Mouse (Mus musculus) stomach, embryonic 16.5 days (tissue): ENCODE data around the gene Wdr19. TPM values are rescaled to one million over a fixed set of nuclear protein-coding genes. Genes with fewer than 3 reads are reported as not detected.

ENCODE experiments used
- ATAC-seq: fragments of 200-750 bp; cut with Nextera tagmentation; 2 replicates; pipeline ENCODE4 v1.8.0; 2017; ENCODE audit warnings: moderate number of reproducible peaks, moderate TSS enrichment; ENCODE audit not compliant: insufficient read depth, low FRiP score
- H3K27ac ChIP-seq: fragments of 300-500 bp; sonication (generic); 2 replicates; pipeline ENCODE4 v1.5.1; 2014; ENCODE audit warnings: low read length
- H3K27me3 ChIP-seq: fragments of 300-500 bp; sonication (generic); 2 replicates; pipeline ENCODE4 v1.6.1; 2014; ENCODE audit warnings: low read length, control low read depth, mixed read lengths; ENCODE audit not compliant: control insufficient read depth, insufficient read depth
- H3K36me3 ChIP-seq: fragments of 300-500 bp; sonication (generic); 2 replicates; pipeline ENCODE4 v1.6.1; 2014; ENCODE audit warnings: low read length; ENCODE audit not compliant: control insufficient read depth, insufficient read depth
- H3K4me1 ChIP-seq: fragments of 300-500 bp; sonication (generic); 2 replicates; pipeline ENCODE4 v1.6.1; 2014; ENCODE audit warnings: low read length, control low read depth, mixed read lengths; ENCODE audit not compliant: control insufficient read depth, insufficient read depth
- H3K4me2 ChIP-seq: fragments of 300-500 bp; sonication (generic); 2 replicates; pipeline ENCODE4 v1.6.1; 2014; ENCODE audit warnings: low read depth, low read length, mixed read lengths
- H3K4me3 ChIP-seq: fragments of 300-500 bp; sonication (generic); replicated peaks from 2 replicates; pipeline ENCODE4 v1.5.1; 2014; ENCODE audit warnings: mild to moderate bottlenecking, low read length
- H3K9ac ChIP-seq: fragments of 300-500 bp; sonication (generic); 2 replicates; pipeline ENCODE4 v1.6.1; 2014; ENCODE audit warnings: low read length
- H3K9me3 ChIP-seq: fragments of 300-500 bp; sonication (generic); replicated peaks from 2 replicates; pipeline ENCODE4 v1.6.1; 2016; ENCODE audit warnings: low read length, control low read depth; ENCODE audit not compliant: control insufficient read depth
- WGBS: fragments of 180-500 bp; shearing (Covaris S2); extraction: QIAGEN DNeasy Blood & Tissue Kit; methylation state at CpG from one replicate; pipeline ENCODE4 v1.1.7; 2014; 5-methylcytosine and 5-hydroxymethylcytosine counted together
- polyA plus RNA-seq: library from polyadenylated mRNA; unstranded; fragments of >200 nt; fragmentation: Nextera tagmentation; extraction: Ambion mirVana; gene quantifications from 2 replicates; pipeline ENCODE4 v1.2.1, GENCODE M21; 2015

The Wdr19 gene
- polyA plus RNA-seq, 1 experiment from 2014 or later = 7.4 TPM

DNA sequence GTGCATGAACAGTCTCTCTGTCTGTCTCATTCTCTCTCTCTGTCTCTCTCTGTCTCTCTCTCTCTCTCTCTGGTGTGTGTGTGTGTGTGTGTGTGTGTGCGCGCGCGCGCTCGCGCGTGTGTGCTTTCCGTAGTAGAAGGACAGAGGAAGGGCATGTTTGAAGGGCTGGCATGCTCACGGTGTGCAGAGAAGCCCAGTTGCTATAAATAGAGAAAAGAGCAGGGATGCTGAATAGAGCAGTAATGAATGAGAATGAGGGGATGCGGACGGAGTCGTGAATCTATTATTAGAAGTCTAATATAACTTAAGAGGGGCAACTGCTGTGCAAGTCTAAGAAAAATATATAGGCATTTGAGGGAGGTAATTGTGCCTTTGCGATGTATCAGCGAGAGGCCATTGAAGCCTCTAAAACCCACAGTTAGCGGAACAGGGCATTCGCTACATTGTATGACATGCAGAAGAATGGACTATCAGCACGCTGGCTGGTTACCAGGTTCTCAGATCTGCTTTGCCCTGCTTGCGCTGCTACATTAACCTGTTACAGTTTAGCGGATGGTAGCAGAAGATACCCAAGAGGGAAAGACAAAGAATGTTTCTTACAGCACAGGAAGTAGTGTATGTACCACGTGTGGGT, 18.2 kb upstream of the Wdr19 start:
- Histone ChIP-seq H3K4me1 (0 out of 2 replicates have a peak, but pooled peaks cover 7% of the 10 kb centered on the region), H3K27ac (no peak overlapping the region), H3K4me2 (no peak overlapping the region), H3K4me3 (no peak overlapping the region), H3K9me3 (no peaks in the 10 kb centered on the region), H3K27me3 (no peaks in the 10 kb centered on the region), H3K36me3 (no peaks in the 10 kb centered on the region), H3K9ac (no peak overlapping the region)
- 81% methylated on average over 21 of the region's 21 CpGs for WGBS
- no peak for ATAC-seq

DNA sequence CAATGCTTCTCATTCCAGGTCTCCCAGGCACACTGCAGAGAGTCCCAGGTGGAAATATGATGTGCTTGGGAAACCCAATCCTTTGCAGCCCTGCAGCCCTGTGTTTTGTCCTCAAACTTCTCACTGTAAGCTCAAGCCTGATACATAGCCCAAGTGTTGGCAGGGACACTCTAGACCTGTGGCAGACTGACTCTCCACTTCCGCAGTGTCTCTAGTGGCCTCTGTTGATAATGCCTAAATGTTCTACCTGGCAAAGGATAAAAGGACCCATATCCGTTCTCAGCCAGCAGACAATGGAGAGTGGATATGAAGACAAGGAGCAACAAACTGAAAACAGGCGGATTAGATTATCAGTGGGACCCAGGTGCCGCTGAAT, 17.7 kb upstream of the Wdr19 start:
- Histone ChIP-seq H3K4me1 (0 out of 2 replicates have a peak, but pooled peaks cover 7% of the 10 kb centered on the region), H3K4me2 (no peak overlapping the region), H3K27ac (no peak overlapping the region), H3K4me3 (no peak overlapping the region), H3K9ac (no peak overlapping the region), H3K9me3 (no peaks in the 10 kb centered on the region), H3K36me3 (no peaks in the 10 kb centered on the region), H3K27me3 (no peaks in the 10 kb centered on the region)
- 84% methylated on average over 4 of the region's 4 CpGs for WGBS
- ATAC-seq = no peak

DNA sequence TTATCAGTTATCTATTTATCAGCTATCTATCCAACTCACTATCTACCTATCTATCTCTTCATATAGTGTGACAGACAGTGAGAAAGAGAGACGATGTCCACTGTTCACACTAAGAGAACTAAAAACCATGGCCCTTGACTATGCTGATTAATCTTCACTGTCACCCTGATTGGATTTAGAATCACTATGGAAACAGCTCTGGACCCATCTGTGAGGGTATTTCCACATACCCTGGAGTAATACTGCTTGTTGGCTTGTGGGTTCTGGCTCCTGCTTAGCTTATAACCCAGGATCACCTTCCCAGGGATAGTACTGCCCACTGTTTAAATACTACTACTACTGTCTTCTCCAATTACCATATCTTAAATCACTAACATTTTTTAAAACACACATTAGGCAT, 17.2 kb upstream of the Wdr19 start:
- H3K4me3 ChIP-seq = no peak overlapping the region
- no peak for ATAC-seq

DNA sequence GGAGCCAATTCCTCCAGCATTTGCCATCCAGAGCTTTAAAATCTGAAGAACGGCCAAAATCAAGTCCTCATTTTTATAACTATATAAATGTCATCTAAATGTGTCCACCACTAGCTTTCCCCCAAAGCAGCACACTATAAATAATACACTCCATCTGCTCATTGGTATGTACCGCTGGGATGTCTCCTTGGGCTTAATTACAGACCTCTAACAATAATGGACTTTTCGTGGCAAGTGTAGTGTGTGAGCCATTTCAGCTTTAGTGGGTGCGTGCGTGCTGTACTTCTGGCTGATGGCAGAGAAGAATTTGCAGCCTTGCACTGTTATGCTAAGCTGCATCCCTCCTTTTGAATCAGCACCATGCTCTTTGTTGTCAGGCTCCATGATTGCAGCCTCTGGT, 7.9 kb upstream of the Wdr19 start:
- 86% methylated on average over 5 of the region's 5 CpGs for WGBS
- H3K9ac ChIP-seq = no peak overlapping the region
- no peaks in the 10 kb centered on the region for H3K4me1 ChIP-seq
- ATAC-seq = no peak
- no peak overlapping the region for H3K27ac ChIP-seq
- no peak overlapping the region for H3K4me2 ChIP-seq
- H3K27me3 ChIP-seq = no peaks in the 10 kb centered on the region
- no peak overlapping the region for H3K4me3 ChIP-seq
- no peaks in the 10 kb centered on the region for H3K9me3 ChIP-seq
- H3K36me3 ChIP-seq = no peaks in the 10 kb centered on the region

More for the DNA sequence above, 17.2 kb upstream of the Wdr19 start:
- Histone ChIP-seq H3K27ac (no peak overlapping the region), H3K4me1 (0 out of 2 replicates have a peak, but pooled peaks cover 2% of the 10 kb centered on the region), H3K4me2 (no peak overlapping the region), H3K9ac (no peak overlapping the region), H3K27me3 (no peaks in the 10 kb centered on the region), H3K9me3 (no peaks in the 10 kb centered on the region), H3K36me3 (no peaks in the 10 kb centered on the region)
- WGBS = 76% methylated on average over 1 of the region's 1 CpGs

DNA sequence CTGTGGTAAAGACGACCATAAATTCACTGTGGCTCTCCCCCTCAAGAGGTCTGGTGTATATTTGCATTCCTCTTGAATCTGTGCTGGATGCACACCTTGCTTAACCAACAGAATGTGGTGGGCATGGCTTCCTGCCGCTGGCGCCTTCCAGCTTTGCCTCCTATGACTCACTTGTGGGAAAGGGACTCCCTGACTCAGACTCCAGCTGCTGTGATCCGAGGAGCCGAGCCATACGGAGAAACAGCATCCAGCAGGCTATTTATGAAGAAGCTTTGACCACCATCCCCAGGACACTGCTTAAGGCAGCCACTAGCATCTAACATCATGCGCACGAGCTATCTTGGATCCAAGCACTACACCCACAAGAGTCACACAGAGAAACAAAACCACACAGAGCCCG, 5.1 kb upstream of the Wdr19 start:
- Histone ChIP-seq H3K4me3 (no peak overlapping the region), H3K4me1 (no peaks in the 10 kb centered on the region), H3K36me3 (no peaks in the 10 kb centered on the region), H3K27ac (no peak overlapping the region), H3K9ac (no peak overlapping the region), H3K4me2 (no peak overlapping the region), H3K27me3 (no peaks in the 10 kb centered on the region), H3K9me3 (no peaks in the 10 kb centered on the region)
- WGBS = 85% methylated on average over 9 of the region's 9 CpGs
- no peak for ATAC-seq

DNA sequence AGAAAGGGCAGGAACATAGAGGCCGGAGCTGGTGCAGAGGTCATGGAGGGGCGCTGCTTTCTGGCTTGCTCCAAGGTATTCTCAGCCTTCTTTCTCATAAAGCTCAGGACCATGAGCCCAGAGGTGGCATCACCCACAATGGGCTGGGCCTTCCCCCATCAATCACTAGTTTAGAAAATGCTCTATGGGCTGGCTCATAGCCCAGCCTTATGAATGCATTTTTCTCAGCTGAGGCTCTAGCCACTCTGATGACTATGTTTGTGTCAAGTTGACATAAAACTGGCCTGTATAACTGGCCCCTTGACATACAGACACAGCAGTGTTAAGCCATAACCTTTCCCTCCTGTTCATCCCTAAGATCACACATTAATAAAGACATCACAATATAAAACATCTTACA, 5.2 kb downstream of the Wdr19 start:
- ATAC-seq = no peak
- Histone ChIP-seq H3K4me1 (peaks cover 6% of the 10 kb centered on the region), H3K4me2 (no peak overlapping the region), H3K27me3 (no peaks in the 10 kb centered on the region), H3K9ac (no peak overlapping the region), H3K36me3 (no peaks in the 10 kb centered on the region), H3K4me3 (no peak overlapping the region), H3K9me3 (no peaks in the 10 kb centered on the region), H3K27ac (no peak overlapping the region)
- WGBS = 86% methylated on average over 2 of the region's 2 CpGs

DNA sequence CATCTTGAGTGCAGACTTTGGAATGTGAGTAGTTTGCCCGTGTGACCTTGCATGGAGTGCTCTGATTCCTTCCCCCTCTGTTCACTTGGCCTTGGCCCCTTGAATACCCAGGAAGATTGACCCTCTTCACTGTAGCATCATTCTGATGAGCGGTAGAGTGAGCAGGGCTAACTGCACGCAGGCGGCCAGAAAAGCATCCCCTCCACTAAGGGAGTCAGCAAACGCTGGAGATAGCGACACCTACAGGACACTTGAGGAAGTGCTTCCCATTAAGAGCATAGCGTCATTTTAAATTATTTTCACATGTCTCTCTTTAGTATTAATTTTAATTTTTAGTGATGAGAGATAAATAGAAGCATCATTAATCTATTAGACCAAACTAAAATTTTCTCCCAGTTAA, 13.8 kb downstream of the Wdr19 start:
- H3K9me3 ChIP-seq = no peaks in the 10 kb centered on the region
- H3K27me3 ChIP-seq = no peaks in the 10 kb centered on the region
- H3K4me3 ChIP-seq = no peak overlapping the region
- no peaks in the 10 kb centered on the region for H3K36me3 ChIP-seq
- no peak overlapping the region for H3K4me2 ChIP-seq
- no peak overlapping the region for H3K27ac ChIP-seq
- no peak overlapping the region for H3K9ac ChIP-seq
- 22% methylated on average over 7 of the region's 7 CpGs for WGBS
- H3K4me1 ChIP-seq = no peaks in the 10 kb centered on the region
- ATAC-seq = no peak

DNA sequence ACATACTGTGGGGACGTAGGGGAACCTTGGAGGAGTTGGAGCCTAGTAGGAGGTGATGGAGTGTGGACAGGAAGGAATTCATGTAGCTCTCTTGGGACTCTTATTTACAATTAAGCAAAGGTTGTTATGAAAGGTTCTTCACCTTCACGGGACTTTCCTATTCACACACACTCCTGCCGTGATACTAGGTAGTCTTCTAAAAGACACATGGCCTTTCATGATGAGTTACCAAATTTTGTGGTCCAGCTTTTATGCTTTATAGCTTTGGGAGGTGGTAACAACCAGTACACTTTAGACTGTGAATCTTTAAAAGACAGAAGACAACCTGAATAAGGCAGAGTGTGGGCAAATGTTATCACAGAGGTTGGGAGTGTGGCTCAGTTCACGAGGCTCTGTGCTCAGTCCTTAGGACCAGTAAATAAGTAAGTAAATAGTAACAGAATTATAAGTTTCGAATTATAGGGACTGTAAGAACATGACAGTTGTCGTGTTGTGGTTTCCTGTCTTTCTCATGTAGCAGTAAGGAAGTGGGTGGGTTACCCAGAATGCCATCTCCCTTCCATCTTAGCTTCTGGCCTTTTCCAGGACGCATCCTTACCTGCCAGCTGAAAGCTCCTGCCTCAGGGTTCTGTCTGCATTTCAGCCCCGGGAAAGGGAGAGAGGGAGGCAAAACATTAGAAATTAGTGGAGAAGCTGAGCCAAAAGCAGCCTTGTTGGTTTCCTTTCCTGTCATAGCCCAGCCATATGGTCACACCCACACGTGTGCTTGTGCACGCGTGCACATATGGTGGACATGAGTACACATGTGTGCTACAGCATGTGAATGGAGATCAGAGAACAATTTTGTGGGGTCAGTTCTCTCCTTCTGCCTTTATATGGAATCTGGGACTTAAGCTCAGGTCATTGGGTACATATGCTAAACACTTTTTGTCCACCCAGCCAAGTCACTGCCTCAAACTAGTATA, 18.1 kb downstream of the Wdr19 start:
- Histone ChIP-seq H3K27ac (no peak overlapping the region), H3K9ac (no peak overlapping the region), H3K9me3 (no peaks in the 10 kb centered on the region), H3K27me3 (no peaks in the 10 kb centered on the region), H3K36me3 (no peaks in the 10 kb centered on the region), H3K4me3 (no peak overlapping the region), H3K4me2 (no peak overlapping the region), H3K4me1 (no peaks in the 10 kb centered on the region)
- WGBS = 85% methylated on average over 11 of the region's 11 CpGs
- ATAC-seq = no peak

DNA sequence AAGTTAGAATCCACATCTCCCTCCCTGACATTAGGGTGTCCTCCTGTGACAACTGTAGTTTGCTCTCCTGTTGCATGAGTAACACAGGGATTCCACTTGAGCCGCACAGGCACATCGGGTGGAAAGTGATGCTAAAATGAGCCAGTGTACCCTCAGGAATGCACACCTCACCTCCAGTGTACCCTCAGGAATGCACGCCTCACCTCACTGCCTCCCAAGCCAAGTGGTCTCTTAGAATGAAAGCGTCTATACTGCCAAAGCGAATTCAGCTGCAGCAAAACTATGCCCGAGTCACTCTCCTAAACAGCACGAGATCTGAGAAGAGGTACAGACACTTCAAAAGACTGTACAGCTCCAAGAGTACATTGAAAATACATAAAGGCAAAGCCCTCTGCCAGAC, 21.5 kb downstream of the Wdr19 start:
- no peak for ATAC-seq
- H3K4me2 ChIP-seq = no peak overlapping the region
- H3K9me3 ChIP-seq = no peaks in the 10 kb centered on the region
- no peaks in the 10 kb centered on the region for H3K4me1 ChIP-seq
- no peak overlapping the region for H3K27ac ChIP-seq
- H3K4me3 ChIP-seq = no peak overlapping the region
- H3K9ac ChIP-seq = no peak overlapping the region
- no peaks in the 10 kb centered on the region for H3K36me3 ChIP-seq
- H3K27me3 ChIP-seq = no peaks in the 10 kb centered on the region
- WGBS = 75% methylated on average over 7 of the region's 7 CpGs
